Comparison of ENCODE assay signal across 26 mouse cellular contexts in genomic region chr5:99586287-99586686, GRCm38 (mm10).
DNase-seq lines count a peak whose midpoint lies in the region; ATAC-seq and TF ChIP-seq lines count a peak whose summit lies in the region.
"Had no signal": no experiment of that assay in that cellular context is flagged by ENCODE, and none has a peak within 500 bp of the region (broad histone marks: within the 10 kb centered on the region; RNA-seq: fewer than 3 reads in every experiment).

No protein-coding gene starts in this region.

- no peaks in the 10 kb centered on the region for H3K27me3 ChIP-seq in hindbrain, postnatal 0 days (ENCODE audit: insufficient read depth, low read length)
- H3K27me3 ChIP-seq in hindbrain, embryonic 13.5 days, result no peaks in the 10 kb centered on the region
- H3K27me3 ChIP-seq: embryonic facial prominence, embryonic 13.5 days; forebrain, embryonic 13.5 days; heart, embryonic 13.5 days; hindbrain, embryonic 12.5 days; limb, embryonic 15.5 days; liver, embryonic 15.5 days had no signal

- H3K4me1 ChIP-seq in hindbrain, postnatal 0 days (ENCODE audit: insufficient read depth, low read length), result no peaks in the 10 kb centered on the region
- H3K4me1 ChIP-seq in hindbrain, embryonic 13.5 days (replicated peaks), result peaks cover 11% of the 10 kb centered on the region
- H3K4me1 ChIP-seq: hindbrain, embryonic 12.5 days; liver, embryonic 15.5 days had no signal

- no peak overlapping the region for H3K9ac ChIP-seq in hindbrain, postnatal 0 days (replicated peaks; ENCODE audit: low read length)
- H3K9ac ChIP-seq in hindbrain, embryonic 13.5 days, result no peak overlapping the region
- H3K9ac ChIP-seq: embryonic facial prominence, embryonic 13.5 days; forebrain, embryonic 13.5 days; heart, embryonic 13.5 days; hindbrain, embryonic 12.5 days; limb, embryonic 15.5 days; liver, embryonic 15.5 days; midbrain, embryonic 12.5 days had no signal

- H3K4me3 ChIP-seq in hindbrain, postnatal 0 days (ENCODE audit: low read length), result no peak overlapping the region
- H3K4me3 ChIP-seq in hindbrain, embryonic 13.5 days, result no peak overlapping the region
- H3K4me3 ChIP-seq: embryonic facial prominence, embryonic 13.5 days; erythroblast, embryonic 14.5 days; forebrain, embryonic 13.5 days; heart, adult 2 months; heart, embryonic 13.5 days; hindbrain, embryonic 12.5 days; limb, embryonic 15.5 days; liver, embryonic 15.5 days; midbrain, embryonic 12.5 days had no signal

- no peak for TF ChIP-seq CTCF in hindbrain, postnatal 0 days (IDR thresholded peaks at IDR 0.05; ENCODE audit: low read depth)

- H3K27ac ChIP-seq in hindbrain, postnatal 0 days, result no peak overlapping the region
- H3K27ac ChIP-seq in hindbrain, embryonic 13.5 days, result no peak overlapping the region
- H3K27ac ChIP-seq: embryonic facial prominence, embryonic 13.5 days; forebrain, embryonic 13.5 days; heart, adult 2 months; heart, embryonic 13.5 days; hindbrain, embryonic 12.5 days; limb, embryonic 15.5 days; liver, embryonic 15.5 days; midbrain, embryonic 12.5 days had no signal

- no peak for ATAC-seq in hindbrain, postnatal 0 days
- no peak for ATAC-seq in hindbrain, embryonic 13.5 days (ENCODE audit: low FRiP score)
- ATAC-seq: activated CD4-positive, CD25-positive, alpha-beta regulatory T cell, adult 4 months; forebrain, embryonic 13.5 days; inflammation-experienced regulatory T-cells, adult 6 months; lung, postnatal 0 days had no signal

- no peaks in the 10 kb centered on the region for H3K36me3 ChIP-seq in hindbrain, postnatal 0 days (ENCODE audit: insufficient read depth, low read length)
- H3K36me3 ChIP-seq in hindbrain, embryonic 13.5 days, result no peaks in the 10 kb centered on the region
- H3K36me3 ChIP-seq: embryonic facial prominence, embryonic 13.5 days; heart, embryonic 13.5 days; hindbrain, embryonic 12.5 days; limb, embryonic 15.5 days; liver, embryonic 15.5 days; midbrain, embryonic 12.5 days had no signal

- 62% methylated on average over 6 of the region's 6 CpGs for WGBS in hindbrain, postnatal 0 days
- 89% methylated on average over 6 of the region's 6 CpGs for WGBS in hindbrain, embryonic 13.5 days

- H3K9me3 ChIP-seq in hindbrain, postnatal 0 days (ENCODE audit: low read length), result no peaks in the 10 kb centered on the region
- no peaks in the 10 kb centered on the region for H3K9me3 ChIP-seq in hindbrain, embryonic 13.5 days
- H3K9me3 ChIP-seq: embryonic facial prominence, embryonic 13.5 days; forebrain, embryonic 13.5 days; heart, embryonic 13.5 days; hindbrain, embryonic 12.5 days; limb, embryonic 15.5 days; liver, embryonic 15.5 days; midbrain, embryonic 12.5 days had no signal

- peak; percentile 4 for DNase-seq in adrenal gland, postnatal 25 days
- no peak for DNase-seq in adrenal gland, postnatal 10 days
- peak; percentile 54 for DNase-seq in hindbrain, postnatal 0 days (ENCODE audit: low spot score)
- peak; percentile 45 to 58 for DNase-seq in kidney, adult 8-10 months
- peak; percentile 63 to 70 for DNase-seq in kidney, postnatal 36 days
- no peak for DNase-seq in gastrocnemius, postnatal 4 days (ENCODE audit: low spot score in 2 of 2)
- DNase-seq: adrenal gland, adult 8-10 months; embryo, embryonic 11 days; gastrocnemius, postnatal 10 days; heart, adult 2 months; heart, postnatal 14 days; layer of hippocampus, adult 9-11 months; thymus, adult 18-20 months; thymus, postnatal 36 days had no signal

- no peak overlapping the region for H3K4me2 ChIP-seq in hindbrain, postnatal 0 days (ENCODE audit: low read depth, low read length)
- H3K4me2 ChIP-seq in hindbrain, embryonic 13.5 days, result no peak overlapping the region
- H3K4me2 ChIP-seq: embryonic facial prominence, embryonic 13.5 days; forebrain, embryonic 13.5 days; heart, embryonic 13.5 days; hindbrain, embryonic 12.5 days; limb, embryonic 15.5 days; liver, embryonic 15.5 days; midbrain, embryonic 12.5 days had no signal

Comparison
In these comparisons a context has a peak if more than half of its experiments do, and no peak if none do; other contexts are left out.
1. DNase-seq: peak in adrenal gland, postnatal 25 days (single experiment), hindbrain, postnatal 0 days (single experiment), kidney, adult 8-10 months (2 of 2) and kidney, postnatal 36 days (2 of 2); none in adrenal gland, postnatal 10 days (single experiment) and gastrocnemius, postnatal 4 days (0 of 2).